Mouse (Mus musculus) megakaryocyte, embryonic 14.5 days (primary cell): ENCODE results near the gene Ppid.

ENCODE experiments used
- FLI1 ChIP-seq: IDR thresholded peaks from 2 replicates; pipeline ENCODE4 v1.6.1; 2012; ENCODE audit warnings: low read length, inconsistent platforms, mixed read lengths
- GATA1 ChIP-seq: IDR thresholded peaks from 3 replicates; pipeline ENCODE4 v1.6.1; 2012; ENCODE audit warnings: mixed read lengths, low read length, inconsistent platforms, borderline replicate concordance

DNA sequence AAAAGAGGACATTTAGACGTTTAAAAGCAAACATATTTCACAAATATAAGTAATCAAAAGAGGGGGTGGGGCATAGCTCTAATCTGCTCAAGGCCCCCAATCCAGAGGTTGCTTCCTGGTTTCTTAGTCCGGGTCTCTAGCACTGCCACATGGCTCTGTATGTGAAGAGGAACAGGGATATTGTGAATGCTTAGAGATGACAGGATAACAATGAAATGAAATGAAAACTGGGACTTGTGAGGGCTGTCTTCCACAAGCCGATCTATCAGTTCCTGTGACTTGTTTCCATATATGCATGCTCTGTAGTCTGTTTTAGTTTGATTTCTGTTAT, 21.8 kb upstream of the Ppid start:
- TF ChIP-seq FLI1 (no peak), GATA1 (no peak)
